Mouse (Mus musculus): ENCODE results near the gene Ap1b1.

Gene Ap1b1

DNA sequence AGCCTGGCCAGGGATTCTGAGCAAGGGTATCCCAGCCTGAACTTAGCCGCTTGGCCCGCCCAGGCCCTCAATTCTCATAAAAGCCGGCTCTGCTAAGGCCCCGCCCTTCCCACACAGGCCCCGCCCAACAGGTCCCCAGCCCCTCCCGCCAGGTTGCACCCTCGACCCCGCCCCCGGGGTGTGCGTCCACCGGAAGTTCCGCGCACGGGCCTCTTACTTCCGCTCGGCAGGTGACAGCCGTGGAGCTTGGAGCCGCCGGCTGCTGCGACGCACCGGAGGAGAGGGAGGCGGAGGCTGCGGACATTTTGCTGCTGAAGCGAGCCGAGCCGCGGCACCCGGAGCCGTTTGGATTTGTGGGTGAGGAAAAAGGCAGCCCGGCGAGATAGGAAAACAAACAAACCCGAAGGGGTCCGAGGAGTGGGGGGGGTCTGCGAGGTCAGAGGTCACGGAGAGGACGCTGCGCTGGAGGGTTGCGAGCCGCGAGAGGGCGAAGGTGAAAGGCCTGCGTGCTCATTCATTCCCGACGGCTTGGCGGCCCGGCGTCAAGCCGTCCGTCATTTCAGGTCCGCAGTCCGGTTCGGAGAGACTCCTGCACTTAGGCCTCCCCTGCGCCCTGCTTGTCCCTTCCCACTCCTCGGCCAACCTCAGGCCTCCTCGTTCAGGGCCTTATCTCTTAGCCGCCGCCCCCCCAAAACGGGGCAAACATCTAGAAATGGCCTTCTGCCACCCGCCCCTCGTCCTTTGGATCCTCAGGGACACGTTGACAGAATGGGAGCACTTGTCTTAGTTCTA, at the start of gene Ap1b1:
Gene Ap1b1, plus strand, starts transcription at position 130 of the 792 bp plus-strand sequence.
- DNase-seq (ENCODE audit: low spot score): peak; percentile 93

DNA sequence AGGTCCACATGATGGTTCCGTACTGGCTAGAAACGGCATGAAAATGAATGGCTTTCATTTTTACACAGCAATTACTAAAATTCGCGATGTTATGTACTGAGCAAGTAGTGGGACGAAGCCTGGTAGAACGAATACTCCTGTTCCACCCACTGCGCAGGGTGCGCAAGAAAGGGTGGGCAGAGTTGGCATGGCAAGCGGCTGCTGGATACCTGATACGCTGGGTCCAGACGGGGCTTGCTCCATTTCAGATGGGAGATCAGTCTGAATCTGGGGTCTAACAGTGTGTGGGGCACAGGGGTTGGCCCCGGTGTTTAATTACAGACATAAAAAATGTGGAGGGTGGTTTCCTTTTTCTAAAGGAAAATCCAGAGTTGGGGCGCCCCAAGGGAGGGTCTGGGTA, 40.1 kb upstream of the Ap1b1 start:
- DNase-seq (ENCODE audit: low spot score): no peak

DNA sequence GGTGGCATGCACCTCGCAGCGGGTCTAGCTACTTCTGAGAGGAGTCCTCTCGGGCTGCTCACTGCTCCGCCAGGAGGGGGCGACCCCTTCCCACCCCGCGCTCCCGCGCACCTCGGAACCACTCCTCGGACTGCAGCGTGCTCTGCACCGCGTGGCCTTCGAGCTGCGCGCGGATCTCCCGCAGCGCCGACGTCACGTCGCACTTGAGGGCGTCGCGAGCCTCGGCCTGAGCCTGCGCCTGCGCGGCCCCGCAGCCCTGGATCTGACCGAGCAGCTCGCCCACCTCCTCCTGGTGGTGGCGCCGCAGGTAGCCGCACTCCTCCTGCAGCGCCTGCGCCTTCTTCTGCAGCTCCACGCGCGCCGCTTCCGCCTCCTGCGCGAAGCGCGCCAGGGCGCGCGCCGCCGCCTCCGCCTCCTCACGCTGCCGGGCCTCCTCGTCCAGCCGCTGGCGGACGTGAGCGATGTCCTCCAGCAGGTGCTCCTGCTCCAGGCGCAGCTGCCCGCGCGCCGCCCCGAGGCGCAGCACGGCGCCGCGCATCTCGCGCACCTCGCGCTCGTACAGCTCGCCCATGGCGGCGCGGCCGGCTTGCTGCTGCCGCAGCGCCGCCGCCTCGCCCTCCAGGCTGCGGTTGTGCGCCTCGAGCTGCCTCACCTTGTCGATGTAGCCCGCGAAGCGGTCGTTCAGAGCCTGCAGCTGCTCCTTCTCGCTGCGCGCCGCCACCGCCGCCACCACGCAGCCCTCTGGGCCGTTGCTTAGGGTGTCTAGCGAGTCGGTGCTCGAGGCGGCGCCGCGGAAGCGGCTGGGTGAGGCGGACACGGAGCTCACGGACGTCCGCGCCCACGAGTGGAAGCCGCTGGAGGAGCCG, 39.4 kb upstream of the Ap1b1 start:
- peak; percentile 16 for DNase-seq (ENCODE audit: low spot score)

DNA sequence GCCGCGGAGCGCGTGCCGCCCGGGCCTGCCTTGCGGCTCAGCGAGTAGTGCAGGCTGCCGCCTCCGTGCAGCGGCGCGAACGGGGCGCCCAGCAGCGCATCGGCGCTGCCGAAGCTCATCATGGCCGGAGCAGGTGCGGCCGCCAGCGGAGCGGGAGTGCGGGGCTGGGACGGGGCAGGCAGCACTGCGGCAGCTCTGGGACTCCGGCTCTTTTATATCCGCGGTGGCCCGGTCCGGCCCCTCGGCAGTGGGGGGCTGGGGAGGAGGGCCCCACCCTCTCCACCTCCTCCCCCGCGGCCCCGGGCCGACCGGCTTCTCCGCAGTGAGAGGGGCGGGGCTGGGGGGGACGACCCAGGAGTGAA, 38.8 kb upstream of the Ap1b1 start, which contains the start of gene Nefh:
Gene Nefh, minus strand, starts transcription at position 252 of the 362 bp plus-strand sequence.
- DNase-seq (ENCODE audit: low spot score): no peak

DNA sequence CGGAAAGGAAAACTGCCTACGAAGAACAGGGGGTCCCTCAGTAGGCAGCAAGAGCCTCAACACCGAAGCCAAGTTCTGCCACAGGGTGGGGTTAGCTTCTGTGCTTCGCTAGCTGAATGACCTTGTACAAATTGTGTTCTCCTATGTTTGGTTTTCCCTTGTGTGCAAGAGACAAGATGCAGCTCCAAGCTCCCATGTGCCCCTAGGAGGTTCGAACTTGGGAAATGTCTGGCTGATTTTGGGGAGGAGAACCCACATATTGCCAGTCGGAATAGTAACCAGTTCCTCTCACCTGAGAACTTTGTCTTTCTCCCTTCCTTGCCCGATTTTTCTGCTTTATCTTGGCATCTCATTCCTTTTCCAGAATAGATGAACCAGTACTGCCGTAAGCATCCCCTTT, 37.8 kb upstream of the Ap1b1 start:
- no peak for DNase-seq (ENCODE audit: low spot score)

DNA sequence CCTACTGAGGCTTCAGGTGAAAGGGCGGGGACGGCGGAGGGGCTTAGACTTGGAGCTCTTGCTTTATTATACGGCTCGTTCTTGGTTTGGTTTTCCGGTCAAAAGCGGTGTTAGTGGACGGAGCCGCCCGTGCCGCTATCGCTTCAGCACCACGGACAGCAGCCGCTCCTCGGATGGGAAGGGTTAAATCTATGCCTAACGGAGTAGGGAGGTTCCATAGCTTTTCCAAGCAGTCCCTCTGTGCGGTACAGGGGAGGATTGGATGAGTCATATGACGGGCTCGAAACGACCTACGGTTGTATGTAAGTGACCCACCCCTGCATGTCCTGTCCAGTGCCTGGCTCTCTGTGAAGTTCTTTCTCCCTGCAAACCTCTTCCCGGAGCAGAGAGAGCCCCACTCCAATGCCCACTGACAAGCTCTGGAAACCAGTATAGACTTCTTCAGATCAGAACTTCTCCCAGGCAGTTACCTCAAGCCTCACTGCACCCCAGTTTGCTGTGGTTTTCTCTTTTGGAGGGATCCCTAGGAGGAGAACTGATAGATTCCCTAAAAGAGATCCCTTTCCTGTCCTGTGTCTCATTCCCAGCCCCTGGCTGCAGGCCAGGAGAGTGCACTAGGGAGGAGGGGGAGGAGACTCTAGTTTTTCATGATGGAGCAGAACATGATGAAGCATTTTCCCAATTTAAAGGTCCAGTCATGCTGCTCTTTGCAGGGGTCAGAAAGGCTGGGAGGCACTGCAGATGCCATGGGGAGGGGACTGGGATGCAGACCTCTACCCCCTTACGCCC, 37.2 kb upstream of the Ap1b1 start:
- no peak for DNase-seq (ENCODE audit: low spot score)

DNA sequence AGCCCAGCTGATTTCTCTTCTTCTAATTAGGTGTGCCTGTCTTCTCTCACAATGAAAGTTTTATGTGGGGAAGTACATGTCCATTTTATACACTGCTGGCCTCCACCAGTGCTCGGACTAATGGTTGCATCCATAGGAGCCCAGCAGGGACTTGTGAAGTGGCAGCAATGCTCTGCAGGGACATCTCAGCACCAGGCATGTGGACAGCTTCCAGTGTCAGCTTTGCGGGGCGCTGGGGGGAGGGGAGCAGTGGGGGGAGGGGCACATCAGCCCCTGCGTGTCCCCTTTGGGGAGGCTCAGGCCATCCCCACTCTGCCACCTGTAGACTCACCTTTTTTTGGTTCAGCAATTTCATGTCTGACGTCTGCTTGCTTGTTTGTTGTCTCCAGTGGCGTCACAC, 33.2 kb upstream of the Ap1b1 start:
- no peak for DNase-seq (ENCODE audit: low spot score)

DNA sequence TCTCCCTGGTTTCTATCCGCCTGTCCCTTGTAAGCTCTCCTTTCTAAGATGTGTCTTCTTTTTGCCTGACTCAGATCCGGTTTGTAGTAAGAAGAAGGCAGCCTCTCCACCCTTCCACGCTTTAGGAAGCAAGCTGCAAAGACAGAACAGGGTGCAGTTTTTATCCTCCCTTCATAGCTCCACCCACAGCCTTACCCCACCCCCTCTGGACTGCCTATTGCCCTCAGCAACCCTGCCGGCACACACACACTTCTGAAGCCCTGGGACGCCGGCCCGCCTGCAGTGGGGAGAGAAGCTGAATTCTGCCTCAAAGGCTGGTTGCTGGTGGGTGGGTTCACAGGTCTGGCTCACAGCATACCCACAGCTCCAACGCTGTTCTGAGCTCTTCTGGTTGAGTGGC, 32.7 kb upstream of the Ap1b1 start:
- no peak for DNase-seq (ENCODE audit: low spot score)

DNA sequence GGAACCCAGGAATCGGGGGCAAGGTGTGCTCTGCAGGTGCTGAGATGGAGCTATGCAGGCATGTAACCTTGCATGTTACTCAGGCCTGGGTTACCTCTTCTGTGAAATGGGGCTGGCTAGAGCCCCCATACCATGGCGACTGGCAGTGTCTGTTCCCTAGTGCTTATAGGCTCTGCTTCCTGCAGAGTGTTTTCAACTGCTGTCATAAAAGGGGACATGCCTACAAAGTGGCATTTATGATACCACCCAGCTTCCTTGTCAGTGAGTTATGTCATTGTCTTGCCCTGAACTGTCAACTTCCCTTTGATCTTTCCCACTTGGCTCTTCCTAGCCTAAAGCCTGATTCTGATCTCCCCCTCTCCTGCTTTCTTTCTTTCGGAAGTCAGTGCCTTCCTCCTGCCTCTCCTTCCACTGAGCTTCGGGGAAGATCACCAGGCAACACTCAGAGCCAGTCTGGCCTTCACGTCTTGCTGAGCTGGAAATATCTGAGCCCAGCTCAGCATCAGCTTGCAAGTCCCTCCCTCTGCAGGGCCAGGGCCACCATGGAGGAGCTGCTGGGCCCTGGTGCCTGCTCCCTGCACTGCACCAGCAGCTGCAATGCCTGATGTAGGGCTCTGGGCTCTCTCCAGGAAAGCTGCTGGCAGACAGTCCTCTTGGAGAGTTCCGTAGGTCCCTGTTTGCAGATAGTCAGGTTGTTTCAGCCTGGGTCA, 23.4 kb upstream of the Ap1b1 start:
- DNase-seq (ENCODE audit: low spot score): no peak

DNA sequence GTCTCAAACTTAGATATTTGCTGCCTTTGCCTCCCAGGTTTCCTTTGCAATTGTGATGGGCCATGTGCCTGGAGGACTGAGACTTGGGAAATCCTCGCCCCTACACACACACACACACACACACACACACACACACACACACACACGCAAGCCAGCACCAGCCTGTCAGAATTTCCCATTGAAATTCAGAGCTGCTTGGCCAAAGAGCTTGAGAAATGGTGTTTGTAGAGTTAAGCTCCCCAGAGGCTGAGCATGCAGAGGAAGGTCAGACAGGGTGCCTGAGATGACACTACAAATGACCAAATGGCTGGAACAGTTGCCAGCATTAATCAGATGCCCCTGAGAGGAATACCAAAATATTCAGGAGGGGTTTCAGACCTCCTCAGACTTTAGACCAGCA, 20.3 kb upstream of the Ap1b1 start:
- DNase-seq (ENCODE audit: low spot score): no peak

DNA sequence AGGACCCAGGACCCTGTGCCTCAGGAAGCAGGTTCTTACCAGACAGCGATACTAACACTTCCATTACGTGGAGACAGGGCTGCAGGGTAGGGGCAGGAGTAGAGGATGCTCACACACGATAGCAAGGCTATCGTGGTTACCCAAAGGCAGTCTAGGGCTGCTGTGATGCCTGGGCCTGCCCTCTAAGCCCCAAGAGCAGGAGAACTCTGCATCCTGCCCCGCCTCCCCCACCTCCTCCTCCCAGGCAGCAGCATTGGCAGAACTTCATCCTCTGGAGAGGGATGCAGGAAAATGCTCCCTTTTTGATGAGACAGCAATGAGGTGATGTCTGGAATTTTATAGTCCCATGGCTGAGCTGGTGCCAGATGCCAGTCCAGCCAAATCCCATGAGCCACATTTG, 19.7 kb upstream of the Ap1b1 start:
- no peak for DNase-seq (ENCODE audit: low spot score)

DNA sequence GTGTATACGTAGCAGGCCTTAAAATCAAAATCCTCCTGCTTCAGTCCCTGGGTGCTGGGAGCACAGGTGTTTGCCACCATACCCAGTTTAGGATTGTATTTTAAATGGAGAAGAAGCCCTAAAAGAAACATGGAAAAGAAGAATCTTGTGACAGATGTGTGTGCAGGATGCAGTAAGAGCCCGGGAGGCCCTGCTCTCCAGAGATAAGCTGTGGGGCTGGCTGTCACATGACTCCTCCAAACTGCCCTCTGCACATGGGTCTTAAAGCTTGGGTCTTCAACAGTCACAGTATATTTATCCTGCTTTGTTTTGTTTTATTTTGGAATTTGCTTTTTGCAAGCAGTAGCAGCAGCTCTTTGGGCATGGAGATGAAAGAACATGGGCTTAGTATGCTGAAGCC, 19.1 kb upstream of the Ap1b1 start:
- DNase-seq (ENCODE audit: low spot score): no peak

DNA sequence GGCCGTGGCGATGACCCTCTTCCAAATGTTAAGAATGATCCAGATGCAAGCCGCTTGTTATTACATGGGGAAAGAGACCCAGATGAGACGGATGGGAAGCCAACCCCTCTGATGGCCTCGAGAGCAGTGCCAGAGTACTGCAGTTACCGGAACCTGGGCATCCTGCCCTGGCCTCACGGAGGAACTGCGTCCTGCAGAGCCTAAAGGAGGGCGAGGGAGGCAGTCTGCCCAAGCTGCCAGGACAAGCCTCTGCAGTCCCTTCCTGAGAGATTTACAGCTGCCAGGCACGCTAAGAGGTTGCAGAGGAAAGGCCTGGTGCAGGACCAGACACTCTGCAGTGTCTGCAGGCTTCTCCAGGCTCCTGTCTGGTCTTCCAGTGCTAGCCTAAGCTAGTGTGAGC, 18.2 kb upstream of the Ap1b1 start:
- DNase-seq (ENCODE audit: low spot score): no peak

DNA sequence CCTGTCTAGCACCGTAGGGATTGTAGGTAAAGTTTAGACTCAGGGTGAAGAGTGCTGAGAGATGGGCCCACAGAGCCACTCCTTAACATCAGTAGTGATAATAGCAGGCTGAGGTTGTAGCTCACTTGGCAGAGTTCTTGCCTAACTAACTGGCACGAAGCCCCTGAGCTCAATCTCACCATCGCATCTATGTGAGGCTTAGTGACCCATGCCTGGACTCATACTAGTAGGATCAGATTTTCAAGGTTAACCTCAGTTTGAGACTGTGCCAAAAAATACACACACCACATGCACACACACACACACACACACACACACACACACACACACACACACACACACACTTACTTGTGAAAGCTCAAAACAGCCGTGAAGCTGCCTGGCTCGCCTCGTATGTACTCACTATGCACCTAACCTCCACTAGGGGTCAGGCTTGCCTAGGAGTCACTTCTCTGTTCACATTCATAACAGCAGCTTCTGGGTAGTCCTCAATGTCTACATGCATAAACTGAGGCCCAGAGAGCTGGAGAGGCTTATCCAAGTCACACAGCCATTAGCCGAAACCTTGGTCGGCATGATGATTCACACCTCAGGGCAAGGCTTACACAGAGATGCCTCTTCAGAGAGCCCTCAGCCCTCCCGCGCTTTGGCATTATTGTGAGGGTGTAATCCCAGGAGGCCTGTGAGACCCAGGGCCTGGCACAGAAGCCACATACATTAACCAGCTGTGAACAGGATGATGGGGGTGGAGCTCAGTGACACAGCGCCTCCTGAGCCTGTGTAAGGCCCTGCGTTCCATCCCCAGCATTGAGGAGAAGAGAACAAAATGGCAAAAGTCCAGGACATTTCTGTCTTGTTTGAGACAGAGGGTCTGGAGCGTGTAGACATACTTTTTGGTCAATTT, 13.4 kb upstream of the Ap1b1 start:
- peak; percentile 59 for DNase-seq (ENCODE audit: low spot score)

DNA sequence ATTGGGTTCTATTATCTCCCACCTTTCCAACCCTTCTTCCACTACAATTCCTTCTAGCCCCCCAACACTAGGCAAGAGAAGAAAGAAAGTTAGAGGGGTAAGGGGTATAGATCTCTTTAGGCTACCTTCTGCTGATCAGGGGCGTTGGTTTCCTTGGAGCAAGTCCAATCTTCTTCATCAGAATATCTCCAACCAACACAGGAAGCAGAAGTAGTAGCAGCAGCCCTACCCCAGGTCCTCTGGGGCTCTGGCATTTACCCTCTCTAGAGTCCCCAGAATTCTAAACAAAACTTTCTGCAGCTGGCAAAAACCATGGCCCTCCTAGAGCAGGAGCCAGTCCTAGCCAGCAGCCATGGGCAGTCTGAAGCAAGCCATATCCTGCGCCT, 12.8 kb upstream of the Ap1b1 start:
- no peak for DNase-seq (ENCODE audit: low spot score)

DNA sequence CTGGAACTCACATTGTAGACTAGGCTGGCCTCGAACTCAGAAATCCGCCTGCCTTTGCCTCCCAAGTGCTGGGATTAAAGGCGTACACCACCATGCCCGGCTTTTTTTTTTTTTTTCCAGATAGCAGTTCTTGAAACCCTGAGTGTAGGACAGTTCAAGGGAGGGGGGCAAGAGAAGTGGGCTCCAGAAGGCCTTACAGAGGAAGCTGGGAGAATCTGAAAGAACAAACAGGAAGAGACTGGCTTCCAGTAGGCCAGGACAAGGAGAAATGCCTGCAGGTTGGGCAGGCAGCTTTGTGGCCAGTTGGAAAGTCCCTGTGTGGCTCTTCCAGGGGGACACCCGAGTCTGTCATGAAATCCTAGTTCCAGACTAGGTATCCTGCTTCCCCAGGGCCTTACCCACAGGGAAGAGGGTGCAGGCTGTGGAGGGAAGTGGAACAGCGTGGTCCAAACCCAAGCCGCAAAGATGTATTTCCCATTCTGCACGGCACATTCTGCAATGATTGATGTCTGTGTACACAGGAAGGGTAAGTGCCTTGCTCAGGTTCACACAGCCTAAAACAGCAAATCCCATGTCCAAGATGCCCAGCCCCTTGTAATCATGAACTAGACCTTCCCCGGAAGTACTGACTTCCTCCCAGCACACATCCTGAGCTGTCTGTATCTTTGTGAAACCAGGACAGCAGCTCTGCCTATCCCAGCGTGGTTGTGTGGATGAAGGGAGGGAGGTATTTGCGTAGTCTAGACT, 12.1 kb upstream of the Ap1b1 start:
- peak; percentile 63 for DNase-seq (ENCODE audit: low spot score)

DNA sequence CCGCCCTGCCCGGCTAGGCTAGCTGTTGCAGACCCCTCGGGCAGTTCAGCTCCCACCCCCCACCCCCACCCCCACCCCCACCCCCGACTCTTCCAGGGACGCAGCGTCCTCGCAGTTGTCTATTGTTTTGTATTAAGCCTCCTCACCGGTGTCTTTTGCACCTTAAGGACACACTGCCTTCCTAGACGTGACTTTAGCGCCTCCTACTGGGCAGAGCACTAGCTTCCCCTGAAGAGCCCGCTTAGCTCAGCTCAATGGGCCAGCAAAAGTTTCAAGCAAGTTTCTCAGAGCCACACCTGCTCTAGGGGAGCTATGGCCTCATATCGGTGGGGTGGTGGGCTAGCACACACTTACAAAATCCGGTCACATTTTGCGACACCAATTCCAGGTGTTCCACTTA, 11.0 kb upstream of the Ap1b1 start:
- peak; percentile 72 for DNase-seq (ENCODE audit: low spot score)

DNA sequence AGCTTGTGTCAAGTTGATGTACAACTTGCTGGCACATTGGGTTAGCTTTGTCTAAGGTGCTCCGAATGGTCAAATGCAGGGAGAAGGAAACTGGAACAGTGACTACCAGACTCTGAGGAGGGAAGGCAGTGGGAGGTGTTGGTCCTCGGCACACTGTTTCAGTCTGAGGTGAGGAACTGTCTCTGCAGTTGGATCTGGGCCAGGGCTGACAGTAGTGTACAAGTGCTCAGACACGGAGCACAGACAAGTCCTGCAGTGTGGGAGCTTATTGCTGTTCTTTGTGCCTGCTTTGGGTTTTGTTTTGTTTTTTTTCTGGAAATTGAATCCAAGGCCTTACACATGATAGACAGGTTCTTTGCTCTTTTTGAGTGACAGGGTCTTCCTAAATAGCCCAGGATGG, 3.6 kb upstream of the Ap1b1 start:
- no peak for DNase-seq (ENCODE audit: low spot score)

DNA sequence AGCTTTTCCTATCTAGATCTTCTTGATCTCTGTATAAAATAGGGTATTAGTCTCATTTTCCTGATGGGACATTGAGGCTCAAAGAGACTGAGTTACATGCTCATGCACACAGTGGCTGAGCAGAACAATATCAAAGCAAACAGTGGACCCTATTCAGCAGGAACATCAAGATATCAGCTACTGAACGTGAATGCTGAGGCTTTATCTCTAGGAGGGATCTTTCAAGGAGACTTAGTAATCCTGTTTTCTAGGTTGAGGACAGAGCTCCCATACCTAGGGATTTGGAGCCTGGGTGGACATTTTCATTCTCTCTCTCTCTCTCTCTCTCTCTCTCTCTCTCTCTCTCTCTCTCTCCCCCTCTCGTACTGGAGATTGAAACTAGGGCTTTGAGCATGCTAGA, 3.1 kb upstream of the Ap1b1 start:
- DNase-seq (ENCODE audit: low spot score): no peak

DNA sequence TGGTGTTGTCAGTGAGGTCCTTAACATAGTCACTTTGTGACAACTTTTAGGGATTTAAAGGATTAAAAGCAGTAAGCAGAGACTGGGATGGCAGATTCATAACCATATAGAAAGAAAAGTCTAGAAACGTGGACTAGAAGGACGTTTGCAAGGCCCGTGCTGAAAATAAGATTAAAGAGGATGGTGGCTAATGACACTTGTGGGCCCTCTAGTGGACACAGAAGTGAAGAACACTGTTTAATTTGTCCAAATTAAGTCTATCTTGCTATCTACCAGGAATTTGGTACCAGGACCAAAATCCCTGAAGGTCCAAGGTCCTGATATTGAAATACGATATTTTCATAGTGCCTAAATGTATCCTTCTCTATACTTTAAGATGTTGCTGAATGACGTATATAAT, 2.4 kb upstream of the Ap1b1 start:
- peak; percentile 31 for DNase-seq (ENCODE audit: low spot score)

All from lung, postnatal 25 days (tissue).